Mouse (Mus musculus) T-helper 17 cell (primary cell): Measurements from ENCODE around the gene Olfr1191-ps1.
"Not testable (repeated sequence)": the region's sequence is repeated elsewhere in the genome, so short reads cannot be mapped to it uniquely, and the experiment has no call there.

Experiments used
- in situ Hi-C, 2 experiments: fragments of 300-600 bp; cut with MboI, MseI; formaldehyde crosslinking; loops; 1 replicate in 1 of 2; 2 replicates in 1 of 2; pipeline ENCODE4 v1.15.1; 2025; ENCODE audit warnings: high pct_unique_total_duplicates in 2 of 2

Olfr1191-ps1 gene

GRCm38 (mm10) chr2:88640242-88640641 lies at the start of gene Olfr1191-ps1:
TSS of gene Olfr1191-ps1 (plus strand) at chr2:88640542.
- in situ Hi-C loops, result not testable (repeated sequence)

GRCm38 (mm10) chr2:88648209-88648608 lies 7.9 kb downstream of the Olfr1191-ps1 start, which contains the start of gene Olfr1192-ps1:
TSS of gene Olfr1192-ps1 (plus strand) at chr2:88648509.
- in situ Hi-C loops, result loop anchor here in 1 of 2 experiments (5.0 kb wide), 1 partner anchor 54 kb away; the partner anchor contains the start of gene Olfr1196

GRCm38 (mm10) chr2:88675328-88675727 lies 35.0 kb downstream of the Olfr1191-ps1 start, which contains the start of gene Olfr1193:
TSS of gene Olfr1193 (plus strand) at chr2:88675628.
- in situ Hi-C loops, result not testable (repeated sequence)

- in situ Hi-C loops, result no loop called here
Measured at GRCm38 (mm10) chr2:88689087-88689486, 48.7 kb downstream of the Olfr1191-ps1 start, which contains the start of gene Olfr1195. TSS of gene Olfr1195 (minus strand) at chr2:88689187.
